8 mouse cellular contexts compared by ENCODE assay signal in the genomic region with DNA sequence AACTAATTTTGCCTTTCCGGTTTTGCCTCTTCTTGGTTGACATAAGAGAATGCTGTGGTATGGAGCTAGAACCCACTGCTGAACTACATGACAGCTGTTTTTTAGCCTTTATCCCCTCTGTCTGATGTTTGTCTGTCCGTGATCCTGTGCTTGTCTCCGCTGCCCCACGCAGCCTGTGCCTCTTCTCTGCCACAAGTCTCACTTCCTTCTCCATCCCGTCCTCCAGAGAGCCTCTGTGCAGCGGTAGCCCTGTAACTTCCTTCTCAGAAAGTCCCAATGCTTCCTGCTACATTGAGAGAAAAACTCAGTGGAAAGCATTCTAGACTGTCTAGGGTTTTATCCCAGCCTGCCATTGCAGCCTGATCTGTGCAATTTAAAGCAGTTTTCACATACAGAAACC. TPM values are rescaled to one million over a fixed set of nuclear protein-coding genes. Genes with fewer than 3 reads are reported as not detected.
DNase-seq lines count a peak whose midpoint lies in the region; ATAC-seq and TF ChIP-seq lines count a peak whose summit lies in the region.

No protein-coding gene starts in this region.

- peaks cover 46% of the 10 kb centered on the region for H3K4me1 ChIP-seq in G1E (ENCODE audit: insufficient read depth, low read depth, low read length)
- H3K4me1 ChIP-seq in hindbrain, embryonic 11.5 days (replicated peaks; ENCODE audit: control insufficient read depth, insufficient read depth, low read length), result no peaks in the 10 kb centered on the region; the same call in none of the 2 replicates
- H3K4me1 ChIP-seq in megakaryocyte, embryonic 14.5 days, result peaks cover 66% of the 10 kb centered on the region

- peak overlapping the region; percentile 99; the same call in 1 of the 2 replicates for H3K27ac ChIP-seq in gastrocnemius, adult 2 months
- no peak overlapping the region for H3K27ac ChIP-seq in hindbrain, embryonic 11.5 days (ENCODE audit: low read depth, low read length)

- peak overlapping the region; percentile 72 for H3K4me3 ChIP-seq in gastrocnemius, adult 2 months
- H3K4me3 ChIP-seq in G1E (ENCODE audit: low read depth, low read length), result peak overlapping the region; percentile 81
- peak overlapping the region; percentile 99; the same call in 1 of the 2 replicates for H3K4me3 ChIP-seq in hindbrain, embryonic 11.5 days (ENCODE audit: low read depth, low read length)
- peak overlapping the region; percentile 96 for H3K4me3 ChIP-seq in megakaryocyte, embryonic 14.5 days (replicated peaks)

- no peak for DNase-seq in gastrocnemius, adult 2 months
- no peak for DNase-seq in gastrocnemius, adult 18-20 months (ENCODE audit: low spot score)
- DNase-seq in G1E (ENCODE audit: low spot score), result no peak
- no peak for DNase-seq in hindbrain, embryonic 11.5 days (ENCODE audit: low spot score)
- no peak for DNase-seq in right cerebral cortex, adult 2 months (ENCODE audit: low spot score in 2 of 2)
- DNase-seq in right cerebral cortex, postnatal 10 days (ENCODE audit: low spot score in 2 of 2), result no peak

- H3K9me3 ChIP-seq in G1E (replicated peaks), result no peaks in the 10 kb centered on the region
- no peaks in the 10 kb centered on the region for H3K9me3 ChIP-seq in hindbrain, embryonic 11.5 days (ENCODE audit: control insufficient read depth, low read length)
- no peaks in the 10 kb centered on the region for H3K9me3 ChIP-seq in megakaryocyte, embryonic 14.5 days

- H3K4me2 ChIP-seq in hindbrain, embryonic 11.5 days (replicated peaks; ENCODE audit: low read depth, low read length), result peak overlapping the region; percentile 89; the same call in 1 of the 2 replicates

- no peak overlapping the region for H3K9ac ChIP-seq in hindbrain, embryonic 11.5 days (ENCODE audit: low read depth, low read length)

- intact Hi-C loops in gastrocnemius, adult 2 months (cut with DNase I), result no loop called here

- TF ChIP-seq CTCF in gastrocnemius, adult 2 months (IDR thresholded peaks at IDR 0.05), result no peak
- TF ChIP-seq CTCF in G1E (IDR thresholded peaks at IDR 0.05; ENCODE audit: low read depth, low read length), result no peak

- ATAC-seq in G1E (ENCODE audit: extremely low read depth, insufficient number of reproducible peaks, low FRiP score, poor library complexity, severe bottlenecking), result no peak
- ATAC-seq in hindbrain, embryonic 11.5 days (ENCODE audit: low FRiP score), result no peak
- ATAC-seq in inflammation-experienced regulatory T-cells, adult 6 months, result no peak

- no peaks in the 10 kb centered on the region for H3K27me3 ChIP-seq in G1E (ENCODE audit: insufficient read depth, low read length)
- H3K27me3 ChIP-seq in hindbrain, embryonic 11.5 days (ENCODE audit: control insufficient read depth, insufficient read depth, low read length), result no peaks in the 10 kb centered on the region
- H3K27me3 ChIP-seq in megakaryocyte, embryonic 14.5 days (replicated peaks), result no peaks in the 10 kb centered on the region

- WGBS in hindbrain, embryonic 11.5 days, result 85% methylated on average over 6 of the region's 6 CpGs

- peaks cover 73% of the 10 kb centered on the region for H3K36me3 ChIP-seq in G1E (replicated peaks)
- peaks cover 4% of the 10 kb centered on the region for H3K36me3 ChIP-seq in hindbrain, embryonic 11.5 days (ENCODE audit: control insufficient read depth, insufficient read depth, low read length)
- H3K36me3 ChIP-seq in megakaryocyte, embryonic 14.5 days (replicated peaks; ENCODE audit: low read length), result peaks cover 70% of the 10 kb centered on the region

RNA-seq across cellular contexts. Expression of gene Arpc4, which starts 1.3 kb away (rescaled TPM):
- total RNA-seq in gastrocnemius, adult 2 months (2021), result 10 to 100 TPM; 47.4 to 53.4 TPM
- 10 to 100 TPM; 50.8 to 52.6 TPM for total RNA-seq in gastrocnemius, adult 18-20 months (2021)
- 69.7 and 96.4 TPM in 2 replicates for total RNA-seq in G1E (2014; fragmentation: Nextera tagmentation)
- total RNA-seq in G1E (2017), result 263 and 271 TPM in 2 replicates
- polyA plus RNA-seq in G1E (2012), result 247 and 264 TPM in 2 replicates
- polyA plus RNA-seq in hindbrain, embryonic 11.5 days (2014; fragmentation: Nextera tagmentation; extraction: Ambion mirVana), result 208 and 210 TPM in 2 replicates
- 689 and 1,078 TPM in 2 replicates for polyA plus RNA-seq in megakaryocyte, embryonic 14.5 days (2012; ENCODE audit: insufficient read depth, low replicate concordance)
- 100 to 1,000 TPM; 516 to 980 (median 581) TPM for polyA plus RNA-seq in inflammation-experienced regulatory T-cells, adult 6 months (2017; shearing (Covaris generic))

RNA-seq across cellular contexts. Expression of gene Tada3, which starts 1.6 kb away (rescaled TPM):
- 10 to 100 TPM; 14.1 to 15.5 TPM for total RNA-seq in gastrocnemius, adult 2 months (2021)
- total RNA-seq in gastrocnemius, adult 18-20 months (2021), result 10 to 100 TPM; 14.6 to 15.3 TPM
- total RNA-seq in G1E (2014; fragmentation: Nextera tagmentation), result 33.2 and 35.2 TPM in 2 replicates
- total RNA-seq in G1E (2017), result 15.7 and 18.2 TPM in 2 replicates
- polyA plus RNA-seq in G1E (2012), result 65.3 and 88.5 TPM in 2 replicates
- 56.3 and 60.2 TPM in 2 replicates for polyA plus RNA-seq in hindbrain, embryonic 11.5 days (2014; fragmentation: Nextera tagmentation; extraction: Ambion mirVana)
- 34.8 and 158 TPM in 2 replicates for polyA plus RNA-seq in megakaryocyte, embryonic 14.5 days (2012; ENCODE audit: insufficient read depth, low replicate concordance)
- polyA plus RNA-seq in inflammation-experienced regulatory T-cells, adult 6 months (2017; shearing (Covaris generic)), result 10 to 100 TPM; 27.5 to 44.5 (median 43.3) TPM

RNA-seq across cellular contexts. Expression of gene Ttll3, which starts 9.8 kb away (rescaled TPM):
- total RNA-seq in gastrocnemius, adult 2 months (2021), result 1 to 10 TPM in 1 of 2 experiments, under 1 TPM in 1; 0.48 to 1.3 TPM
- under 1 TPM; 0.52 to 0.82 TPM for total RNA-seq in gastrocnemius, adult 18-20 months (2021)
- 43.3 and 47.6 TPM in 2 replicates for total RNA-seq in G1E (2014; fragmentation: Nextera tagmentation)
- total RNA-seq in G1E (2017), result 20.5 and 22.7 TPM in 2 replicates
- polyA plus RNA-seq in G1E (2012), result 10.2 and 15.1 TPM in 2 replicates
- polyA plus RNA-seq in hindbrain, embryonic 11.5 days (2014; fragmentation: Nextera tagmentation; extraction: Ambion mirVana), result 4.1 and 4.2 TPM in 2 replicates
- 28.0 and 63.9 TPM in 2 replicates for polyA plus RNA-seq in megakaryocyte, embryonic 14.5 days (2012; ENCODE audit: insufficient read depth, low replicate concordance)
- 10 to 100 TPM in 2 of 3 experiments, 1 to 10 TPM in 1; 6.6 to 18.5 (median 16.4) TPM for polyA plus RNA-seq in inflammation-experienced regulatory T-cells, adult 6 months (2017; shearing (Covaris generic))

RNA-seq across cellular contexts. Expression of gene Camk1, which starts 35.5 kb away (rescaled TPM):
- 10 to 100 TPM; 39.3 to 39.5 TPM for total RNA-seq in gastrocnemius, adult 2 months (2021)
- 10 to 100 TPM; 39.0 to 42.9 TPM for total RNA-seq in gastrocnemius, adult 18-20 months (2021)
- total RNA-seq in G1E (2014; fragmentation: Nextera tagmentation), result 0.98 TPM in 1 of 2 replicates, not detected in the other
- total RNA-seq in G1E (2017), result 0.82 and 1.2 TPM in 2 replicates
- 0.07 and 0.10 TPM in 2 replicates for polyA plus RNA-seq in G1E (2012)
- 56.3 and 57.7 TPM in 2 replicates for polyA plus RNA-seq in hindbrain, embryonic 11.5 days (2014; fragmentation: Nextera tagmentation; extraction: Ambion mirVana)
- 20.3 and 31.4 TPM in 2 replicates for polyA plus RNA-seq in megakaryocyte, embryonic 14.5 days (2012; ENCODE audit: insufficient read depth, low replicate concordance)
- 1 to 10 TPM; 1.3 to 2.6 (median 2.2) TPM for polyA plus RNA-seq in inflammation-experienced regulatory T-cells, adult 6 months (2017; shearing (Covaris generic))

RNA-seq across cellular contexts. Expression of gene Rpusd3, which starts 39.9 kb away (rescaled TPM):
- total RNA-seq in gastrocnemius, adult 2 months (2021), result 1 to 10 TPM; 7.7 to 8.3 TPM
- total RNA-seq in gastrocnemius, adult 18-20 months (2021), result 10 to 100 TPM in 1 of 2 experiments, 1 to 10 TPM in 1; 9.2 to 11.1 TPM
- total RNA-seq in G1E (2014; fragmentation: Nextera tagmentation) (8.7 and 20.2 TPM in 2 replicates), G1E (2017) (7.7 and 8.5 TPM in 2 replicates)
- 113 TPM in 2 replicates for polyA plus RNA-seq in G1E (2012)
- 23.0 and 26.3 TPM in 2 replicates for polyA plus RNA-seq in hindbrain, embryonic 11.5 days (2014; fragmentation: Nextera tagmentation; extraction: Ambion mirVana)
- 76.2 and 91.3 TPM in 2 replicates for polyA plus RNA-seq in megakaryocyte, embryonic 14.5 days (2012; ENCODE audit: insufficient read depth, low replicate concordance)
- 10 to 100 TPM in 2 of 3 experiments, 1 to 10 TPM in 1; 6.5 to 13.4 (median 12.0) TPM for polyA plus RNA-seq in inflammation-experienced regulatory T-cells, adult 6 months (2017; shearing (Covaris generic))
